Mouse (Mus musculus) myocyte (in vitro differentiated cells): Measurements from ENCODE around the gene Rnf220.

Experiments
- E2F4 ChIP-seq: IDR thresholded peaks from one replicate; pipeline ENCODE4 v1.6.1; 2011; ENCODE audit warnings: mild to moderate bottlenecking, control low read depth, moderate library complexity; ENCODE audit not compliant: insufficient read depth
- MYOD1 ChIP-seq, 3 experiments: IDR thresholded peaks; one replicate each; pipeline ENCODE4 v1.6.1; 2011; ENCODE audit warnings: control low read depth in 2 of 3, low read depth in 2 of 3, mild to moderate bottlenecking in 2 of 3, moderate library complexity in 1 of 3; ENCODE audit not compliant: insufficient read length in 2 of 3, control insufficient read depth in 1 of 3
- POLR2A ChIP-seq: IDR thresholded peaks from one replicate; pipeline ENCODE4 v1.6.1; 2011; ENCODE audit warnings: low read depth, mild to moderate bottlenecking, control low read depth, moderate library complexity; ENCODE audit not compliant: insufficient read length
- TCF12 ChIP-seq: IDR thresholded peaks from one replicate; pipeline ENCODE4 v1.6.1; 2011; ENCODE audit warnings: mild to moderate bottlenecking, control low read depth; ENCODE audit not compliant: poor library complexity, insufficient read depth, severe bottlenecking
- USF1 ChIP-seq: IDR thresholded peaks from one replicate; pipeline ENCODE4 v1.6.1; 2011; ENCODE audit warnings: low read depth, mild to moderate bottlenecking, control low read depth, moderate library complexity

DNA sequence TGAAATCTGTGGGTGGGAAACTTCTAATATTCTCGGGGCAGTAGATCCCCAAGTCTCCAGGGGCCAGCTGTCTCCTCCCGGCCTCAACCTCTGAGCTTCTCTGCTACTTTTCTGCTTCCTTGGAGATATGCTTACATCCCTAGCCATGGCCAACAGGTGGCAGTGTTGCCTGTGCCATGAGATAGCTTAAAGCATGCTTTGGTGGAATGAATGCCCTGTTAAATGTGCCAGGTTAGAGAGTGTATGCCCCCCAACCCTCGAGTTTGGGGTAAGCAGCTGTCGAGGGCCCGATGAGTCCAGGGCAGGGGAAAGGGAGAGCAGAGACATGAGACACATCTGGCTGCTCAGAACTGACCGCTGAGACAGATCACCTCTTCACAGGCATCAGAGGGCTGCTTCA is 226.6 kb downstream of the Rnf220 start:
- TF ChIP-seq TCF12 = no peak
- TF ChIP-seq POLR2A = no peak
- TF ChIP-seq E2F4 = no peak
- TF ChIP-seq MYOD1 (IDR thresholded peaks at IDR 0.05; ENCODE audit: control insufficient read depth in 1 of 3, insufficient read length in 2 of 3, low read depth in 2 of 3) = no peak
- no peak for TF ChIP-seq USF1
